Mouse (Mus musculus) thymus, adult 2 months (tissue): ENCODE data around the gene Rpf2.

Experiments used
- CTCF ChIP-seq: fragments of 200-500 bp; IDR thresholded peaks from 2 replicates; pipeline ENCODE4 v1.5.1; 2012; ENCODE audit warnings: mild to moderate bottlenecking, control low read depth, low read length, moderate library complexity, borderline replicate concordance; ENCODE audit not compliant: control insufficient read depth, poor library complexity, insufficient read depth; ENCODE audit errors: extremely low read depth
- POLR2A ChIP-seq: fragments of 200-500 bp; IDR thresholded peaks from 2 replicates; pipeline ENCODE4 v1.6.1; 2012; ENCODE audit warnings: mild to moderate bottlenecking, low read length, control low read depth, moderate library complexity; ENCODE audit not compliant: control insufficient read depth, poor library complexity, insufficient read depth; ENCODE audit errors: extremely low read depth

GRCm38 (mm10) chr10:40292640-40293039 lies 45.8 kb upstream of the Rpf2 start:
- no peak for TF ChIP-seq CTCF
- TF ChIP-seq POLR2A = no peak
